Mouse (Mus musculus) lung, embryonic 16.5 days (tissue): Measurements from ENCODE around the gene Plet1. TPM values are rescaled to one million over a fixed set of nuclear protein-coding genes. Genes with fewer than 3 reads are reported as not detected.

Experiments used
- ATAC-seq: fragments of 200-750 bp; cut with Nextera tagmentation; 2 replicates; pipeline ENCODE4 v1.8.0; 2017; ENCODE audit warnings: low read depth, mild to moderate bottlenecking, moderate library complexity
- H3K27ac ChIP-seq: fragments of 300-500 bp; sonication (generic); 2 replicates; pipeline ENCODE4 v1.5.1; 2014; ENCODE audit warnings: mild to moderate bottlenecking, control low read depth, low read length
- H3K27me3 ChIP-seq: fragments of 300-500 bp; sonication (generic); 2 replicates; pipeline ENCODE4 v1.6.1; 2014; ENCODE audit warnings: low read depth, low read length, mixed read lengths; ENCODE audit not compliant: control insufficient read depth, insufficient read depth
- H3K36me3 ChIP-seq: fragments of 300-500 bp; sonication (generic); 2 replicates; pipeline ENCODE4 v1.6.1; 2014; ENCODE audit warnings: low read length; ENCODE audit not compliant: control insufficient read depth, insufficient read depth
- H3K4me1 ChIP-seq: fragments of 300-500 bp; sonication (generic); replicated peaks from 2 replicates; pipeline ENCODE4 v1.6.1; 2014; ENCODE audit warnings: low read length, mixed read lengths; ENCODE audit not compliant: control insufficient read depth, insufficient read depth
- H3K4me2 ChIP-seq: fragments of 300-500 bp; sonication (generic); 2 replicates; pipeline ENCODE4 v1.6.1; 2014; ENCODE audit warnings: low read depth, low read length, control low read depth
- H3K4me3 ChIP-seq: fragments of 300-500 bp; sonication (generic); 2 replicates; pipeline ENCODE4 v1.5.1; 2014; ENCODE audit warnings: mild to moderate bottlenecking, low read length, control low read depth
- H3K9ac ChIP-seq: fragments of 300-500 bp; sonication (generic); 2 replicates; pipeline ENCODE4 v1.6.1; 2014; ENCODE audit warnings: low read length, control low read depth
- H3K9me3 ChIP-seq: fragments of 300-500 bp; sonication (generic); 2 replicates; pipeline ENCODE4 v1.6.1; 2016; ENCODE audit warnings: low read length; ENCODE audit not compliant: control insufficient read depth
- WGBS: fragments of 180-500 bp; shearing (Covaris S2); extraction: QIAGEN DNeasy Blood & Tissue Kit; methylation state at CpG from one replicate; pipeline ENCODE4 v1.1.7; 2014; 5-methylcytosine and 5-hydroxymethylcytosine counted together
- polyA plus RNA-seq: library from polyadenylated mRNA; unstranded; fragments of >200 nt; fragmentation: Nextera tagmentation; extraction: Ambion mirVana; gene quantifications from 2 replicates; pipeline ENCODE4 v1.2.1, GENCODE M21; 2015

Gene Plet1
- polyA plus RNA-seq, 1 experiment from 2014 or later = 4.1 TPM

GRCm38 (mm10) chr9:50555094-50555446 lies 60.7 kb downstream of the Plet1 start, which contains the start of gene Bco2:
Bco2 (minus strand) TSS chr9:50555181.
- no peaks in the 10 kb centered on the region for H3K9me3 ChIP-seq
- no peaks in the 10 kb centered on the region for H3K27me3 ChIP-seq
- H3K36me3 ChIP-seq = no peaks in the 10 kb centered on the region
- no peak within 1 kb of the TSS for H3K27ac ChIP-seq
- H3K4me2 ChIP-seq = peak within 1 kb of the TSS; percentile 21
- H3K4me3 ChIP-seq = no peak within 1 kb of the TSS
- no peaks in the 10 kb centered on the region for H3K4me1 ChIP-seq
- no peak for ATAC-seq
- WGBS = 40% methylated on average over 2 of the region's 2 CpGs
- H3K9ac ChIP-seq = no peak within 1 kb of the TSS

Other genes starting within 250 kb of the Plet1 start
- 237 and 457 TPM in 2 replicates for gene Rpl10-ps3, start 149.6 kb upstream of the Plet1 start, polyA plus RNA-seq
- gene Pts, start 34.2 kb downstream of the Plet1 start, polyA plus RNA-seq = 74.6 and 74.7 TPM in 2 replicates
- 5.0 and 6.5 TPM in 2 replicates for gene Il18, start 60.3 kb downstream of the Plet1 start, polyA plus RNA-seq
- 0.09 and 0.35 TPM in 2 replicates for gene Bco2, start 60.7 kb downstream of the Plet1 start, polyA plus RNA-seq
- not detected in 2 replicates for gene Tex12, start 66.8 kb downstream of the Plet1 start, polyA plus RNA-seq
- 298 and 304 TPM in 2 replicates for gene Sdhd, start 109.3 kb downstream of the Plet1 start, polyA plus RNA-seq
- gene Timm8b, start 109.4 kb downstream of the Plet1 start, polyA plus RNA-seq = 193 and 194 TPM in 2 replicates
- gene Pih1d2, start 122.8 kb downstream of the Plet1 start, polyA plus RNA-seq = 8.7 and 9.6 TPM in 2 replicates
- 21.0 and 22.0 TPM in 2 replicates for gene Nkapd1, start 122.9 kb downstream of the Plet1 start, polyA plus RNA-seq
- gene Dlat, start 165.3 kb downstream of the Plet1 start, polyA plus RNA-seq = 40.5 and 43.6 TPM in 2 replicates
- gene Dixdc1, start 245.0 kb downstream of the Plet1 start, polyA plus RNA-seq = 6.9 and 8.1 TPM in 2 replicates